Mouse (Mus musculus) erythroblast, embryonic 14.5 days (primary cell): ENCODE data around the gene Map7.

Experiments used
- GATA1 ChIP-seq: IDR thresholded peaks from 2 replicates; pipeline ENCODE4 v1.6.1; 2012; ENCODE audit warnings: low read length, inconsistent platforms, mixed read lengths
- TAL1 ChIP-seq: IDR thresholded peaks from 3 replicates; pipeline ENCODE4 v1.6.1; 2012; ENCODE audit warnings: low read length, inconsistent platforms, mixed read lengths

GRCm38 (mm10) chr10:20111508-20111907, 36.8 kb upstream of the Map7 start:
- no peak for TF ChIP-seq GATA1
- no peak for TF ChIP-seq TAL1
